Mouse (Mus musculus) CH12F3 (cell line): ENCODE measurements around the gene Sult1c1.
"Not testable (repeated sequence)": the region's sequence is repeated elsewhere in the genome, so short reads cannot be mapped to it uniquely, and the experiment has no call there.

Experiments
- in situ Hi-C: fragments of 300-500 bp; cut with MboI; formaldehyde crosslinking; loops from 2 replicates; pipeline ENCODE4 v1.14.3; 2020; ENCODE audit warnings: low sequenced_read_pairs

The Sult1c1 gene

DNA sequence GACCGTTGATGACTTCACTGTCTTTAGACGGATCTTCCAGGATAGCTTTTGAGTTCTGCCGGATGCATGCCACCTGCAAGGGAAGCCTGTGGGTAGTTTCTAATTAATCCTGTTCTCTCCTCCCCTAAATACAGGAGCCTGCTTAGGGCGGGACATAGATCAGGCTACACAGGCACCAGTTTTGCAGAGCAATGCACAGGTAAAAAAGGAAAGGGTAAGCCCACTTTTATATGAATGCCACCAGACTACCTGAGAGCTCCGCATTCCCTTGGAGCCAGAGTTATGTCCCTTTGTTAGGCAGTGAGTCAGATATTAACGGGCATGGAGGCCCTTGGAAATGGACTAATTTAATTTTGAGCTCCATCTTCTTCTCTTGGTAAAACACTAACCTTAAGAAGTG, at the start of gene Sult1c1:
Gene Sult1c1, minus strand, starts transcription at position 101 of the 400 bp plus-strand sequence.
- in situ Hi-C loops = no loop called here

DNA sequence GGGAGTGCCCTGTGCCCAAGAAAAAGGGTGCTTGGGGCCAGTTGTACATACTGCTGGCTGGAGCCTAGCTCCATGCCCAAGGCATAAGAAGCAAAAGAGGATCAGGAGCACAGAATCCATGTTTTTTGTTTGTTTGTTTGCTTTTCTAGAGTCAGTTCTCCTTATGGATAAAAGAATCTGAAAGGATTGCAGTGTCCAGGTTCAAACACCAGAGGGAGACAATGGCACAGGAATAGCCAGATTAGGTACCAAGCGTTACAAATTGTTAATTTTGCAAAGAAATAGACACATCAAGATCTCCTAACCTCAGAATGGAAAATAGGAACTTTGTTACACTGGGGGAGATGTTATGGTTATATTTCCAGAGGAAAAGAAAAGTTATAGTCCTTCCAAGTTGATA, 23.7 kb upstream of the Sult1c1 start:
- in situ Hi-C loops = no loop called here

DNA sequence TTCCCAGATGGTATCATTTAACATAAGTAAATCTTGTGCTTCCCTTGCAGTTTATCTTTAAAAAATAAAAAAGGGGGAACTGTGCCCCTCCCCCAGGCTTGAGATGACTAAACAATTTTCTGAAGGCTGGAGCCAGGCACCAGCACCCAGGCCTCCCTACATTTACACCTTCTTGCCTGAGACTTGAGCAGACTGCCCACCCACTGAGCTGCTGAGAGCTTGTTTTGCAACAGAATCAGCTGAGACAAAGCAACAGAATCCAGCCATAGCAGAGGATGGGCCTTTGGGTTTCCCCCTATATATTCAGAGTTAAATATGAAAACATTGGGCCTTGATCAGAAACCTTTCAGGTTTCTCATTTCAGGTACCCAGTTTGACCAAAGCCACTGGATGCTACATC, 20.7 kb upstream of the Sult1c1 start:
- in situ Hi-C loops = no loop called here

DNA sequence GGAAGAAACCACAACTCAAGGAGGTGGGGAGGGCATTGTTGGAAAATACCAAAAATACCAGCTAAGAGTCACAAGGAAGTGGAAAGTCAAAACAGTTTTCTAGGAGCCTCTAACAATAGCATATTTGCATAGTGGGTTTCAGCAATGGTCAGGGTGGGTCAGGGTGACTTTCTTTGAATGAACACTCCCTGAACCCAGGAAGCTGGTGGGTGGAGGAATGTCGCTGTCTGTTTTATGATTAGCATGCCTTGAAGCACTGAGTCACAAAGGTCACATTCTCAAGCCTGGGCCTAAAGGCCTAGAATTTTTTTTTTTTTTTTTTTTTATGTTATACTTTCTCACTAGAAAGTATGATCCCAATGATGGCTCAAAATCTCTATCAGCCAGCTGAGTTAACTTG, 20.1 kb upstream of the Sult1c1 start:
- in situ Hi-C loops = not testable (repeated sequence)

DNA sequence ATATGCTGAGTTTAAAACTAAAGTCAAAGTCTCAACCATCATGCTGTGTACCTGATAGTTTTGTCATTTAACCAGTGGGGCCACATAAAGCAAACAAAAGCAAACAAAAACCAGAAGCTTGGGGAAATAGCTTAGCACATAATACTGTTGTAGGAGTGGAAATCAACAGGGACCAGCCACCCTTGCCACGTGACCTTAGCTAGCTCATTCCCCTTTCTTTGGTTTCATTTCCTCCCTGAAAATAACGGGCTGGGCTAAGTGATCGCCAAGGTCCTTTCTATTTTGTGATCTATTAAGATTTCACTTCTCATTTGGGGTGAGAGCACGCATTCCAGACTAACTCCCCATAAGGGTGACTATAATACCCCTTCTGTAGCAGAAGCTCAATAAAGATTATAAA, 13.0 kb upstream of the Sult1c1 start:
- in situ Hi-C loops = no loop called here

DNA sequence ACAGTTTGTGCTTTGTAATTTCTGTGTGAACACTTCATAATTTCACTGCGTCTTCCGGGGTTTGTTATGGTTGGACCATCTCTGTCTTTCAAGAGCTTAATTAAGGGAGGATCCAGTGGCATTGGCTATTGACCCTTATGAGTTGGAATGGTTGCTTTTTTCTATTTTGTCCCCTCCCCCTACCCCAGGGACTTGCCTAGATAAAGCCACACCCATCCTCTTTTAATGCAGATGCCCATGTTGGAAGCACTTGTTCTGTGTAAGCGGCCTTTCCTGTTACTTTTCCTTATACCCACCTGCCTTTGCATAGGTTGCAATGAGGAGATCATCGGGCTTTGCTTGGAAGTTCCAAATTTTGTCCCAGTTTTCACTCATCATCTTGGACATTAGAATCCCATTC, 16.9 kb downstream of the Sult1c1 start:
- in situ Hi-C loops = no loop called here

DNA sequence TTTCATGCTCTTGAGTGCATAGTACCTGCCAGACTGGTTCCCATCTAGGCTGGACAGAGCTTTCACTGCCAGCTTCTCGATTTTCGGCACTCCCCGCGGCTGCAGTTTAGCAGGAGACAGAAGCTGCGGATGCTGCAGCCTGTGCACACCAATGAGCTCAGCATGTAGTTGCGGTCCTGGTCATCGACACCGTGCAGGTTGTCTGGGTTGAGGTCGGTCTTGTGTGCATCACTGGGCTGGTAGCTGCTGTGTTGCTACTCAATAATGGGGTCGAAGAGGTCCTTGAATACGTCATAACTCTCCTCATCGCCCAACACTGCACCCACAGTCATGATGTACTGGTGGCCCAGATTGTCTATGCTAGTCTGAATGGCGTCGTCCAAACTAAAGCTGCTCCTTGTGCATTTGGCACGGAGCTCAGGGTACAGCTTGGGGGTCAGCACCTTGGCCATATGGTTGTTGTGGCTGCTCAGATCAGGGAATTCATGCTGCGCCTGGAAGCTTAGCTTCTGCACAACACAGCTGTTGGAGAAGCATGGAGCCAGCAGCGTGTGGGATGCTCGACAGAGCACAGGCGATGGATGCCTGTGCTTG, 48.8 kb downstream of the Sult1c1 start:
- in situ Hi-C loops = no loop called here

DNA sequence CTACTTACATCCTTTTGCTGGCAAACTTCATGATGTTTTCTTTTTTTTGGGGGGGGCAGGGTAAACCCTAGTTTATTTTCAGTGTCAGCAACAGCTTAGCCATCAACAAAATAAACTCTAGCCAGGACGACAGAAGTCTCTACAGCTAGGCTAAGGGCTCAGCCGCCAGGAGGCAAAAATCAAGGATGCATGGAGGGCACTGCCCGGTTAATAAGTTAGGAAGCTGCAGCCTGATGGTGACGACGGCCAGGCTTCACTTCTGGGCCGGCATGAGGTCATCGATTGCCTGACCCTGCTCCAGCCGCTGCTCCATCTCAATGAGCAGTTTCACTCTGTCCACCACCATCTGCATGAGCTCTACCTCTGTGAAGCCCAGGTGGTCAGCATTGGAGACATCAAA, 49.7 kb downstream of the Sult1c1 start:
- in situ Hi-C loops = no loop called here
